Mouse (Mus musculus): ENCODE measurements around the gene Man2c1. TPM values are rescaled to one million over a fixed set of nuclear protein-coding genes. Genes with fewer than 3 reads are reported as not detected.

Man2c1 gene
- total and polyA plus RNA-seq, 2 experiments from 2014 or later: 64.3 to 145 TPM

GRCm38 (mm10) chr9:57168411-57168810 is 37.9 kb downstream of the Man2c1 start:
- no peaks in the 10 kb centered on the region for H3K27me3 ChIP-seq (ENCODE audit: insufficient read depth, low read length)
- H3K36me3 ChIP-seq (ENCODE audit: insufficient read depth): no peaks in the 10 kb centered on the region
- no peak overlapping the region for H3K4me2 ChIP-seq (ENCODE audit: low read depth)
- TF ChIP-seq CTCF (IDR thresholded peaks at IDR 0.05; ENCODE audit: low read depth): no peak
- 82% methylated on average over 5 of the region's 5 CpGs for WGBS
- no peak overlapping the region for H3K27ac ChIP-seq (ENCODE audit: low read depth, low read length)
- no peak for ATAC-seq
- no peaks in the 10 kb centered on the region for H3K9me3 ChIP-seq (ENCODE audit: low read length)
- H3K4me3 ChIP-seq (ENCODE audit: low read depth, low read length): no peak overlapping the region
- H3K9ac ChIP-seq: no peak overlapping the region
- DNase-seq: no peak
- no peaks in the 10 kb centered on the region for H3K4me1 ChIP-seq (ENCODE audit: insufficient read depth)

Other genes with a start within 250 kb of the Man2c1 start
- gene Snx33, start 202.3 kb upstream of the Man2c1 start, total RNA-seq (2014; rRNA removed): 3.7 and 5.8 TPM in 2 replicates
- gene Snx33, start 202.3 kb upstream of the Man2c1 start, polyA plus RNA-seq (2015; fragmentation: Nextera tagmentation; extraction: Ambion mirVana): 1.2 and 1.3 TPM in 2 replicates
- 125 and 136 TPM in 2 replicates for gene Imp3, start 193.2 kb upstream of the Man2c1 start, total RNA-seq (2014; rRNA removed)
- gene Imp3, start 193.2 kb upstream of the Man2c1 start, polyA plus RNA-seq (2015; fragmentation: Nextera tagmentation; extraction: Ambion mirVana): 87.5 and 104 TPM in 2 replicates
- 21.4 and 21.9 TPM in 2 replicates for gene Snupn, start 179.8 kb upstream of the Man2c1 start, total RNA-seq (2014; rRNA removed)
- 19.4 and 23.2 TPM in 2 replicates for gene Snupn, start 179.8 kb upstream of the Man2c1 start, polyA plus RNA-seq (2015; fragmentation: Nextera tagmentation; extraction: Ambion mirVana)
- gene Ptpn9, start 135.8 kb upstream of the Man2c1 start, total RNA-seq (2014; rRNA removed): 38.3 and 51.5 TPM in 2 replicates
- 16.2 and 21.3 TPM in 2 replicates for gene Ptpn9, start 135.8 kb upstream of the Man2c1 start, polyA plus RNA-seq (2015; fragmentation: Nextera tagmentation; extraction: Ambion mirVana)
- 27.7 and 37.5 TPM in 2 replicates for gene Sin3a, start 58.6 kb upstream of the Man2c1 start, total RNA-seq (2014; rRNA removed)
- gene Sin3a, start 58.6 kb upstream of the Man2c1 start, polyA plus RNA-seq (2015; fragmentation: Nextera tagmentation; extraction: Ambion mirVana): 11.5 and 16.6 TPM in 2 replicates
- 4.8 and 6.3 TPM in 2 replicates for gene Neil1, start 17.6 kb downstream of the Man2c1 start, total RNA-seq (2014; rRNA removed)
- gene Neil1, start 17.6 kb downstream of the Man2c1 start, polyA plus RNA-seq (2015; fragmentation: Nextera tagmentation; extraction: Ambion mirVana): 4.4 and 5.1 TPM in 2 replicates
- 68.2 and 85.6 TPM in 2 replicates for gene Commd4, start 27.6 kb downstream of the Man2c1 start, total RNA-seq (2014; rRNA removed)
- 177 and 220 TPM in 2 replicates for gene Commd4, start 27.6 kb downstream of the Man2c1 start, polyA plus RNA-seq (2015; fragmentation: Nextera tagmentation; extraction: Ambion mirVana)
- not detected in 2 replicates for gene Trcg1, start 105.9 kb downstream of the Man2c1 start, total RNA-seq (2014; rRNA removed)
- not detected in 2 replicates for gene Trcg1, start 105.9 kb downstream of the Man2c1 start, polyA plus RNA-seq (2015; fragmentation: Nextera tagmentation; extraction: Ambion mirVana)
- gene 1700017B05Rik, start 131.9 kb downstream of the Man2c1 start, total RNA-seq (2014; rRNA removed): 3.5 and 8.5 TPM in 2 replicates
- 3.6 and 6.7 TPM in 2 replicates for gene 1700017B05Rik, start 131.9 kb downstream of the Man2c1 start, polyA plus RNA-seq (2015; fragmentation: Nextera tagmentation; extraction: Ambion mirVana)

Measured in forebrain, postnatal 0 days (tissue).